Comparison of ENCODE assay signal across 27 mouse cellular contexts in genomic region chr13:45599831-45600230, GRCm38 (mm10).
DNase-seq lines count a peak whose midpoint lies in the region; ATAC-seq and TF ChIP-seq lines count a peak whose summit lies in the region.
"Had no signal": no experiment of that assay in that cellular context is flagged by ENCODE, and none has a peak within 500 bp of the region (broad histone marks: within the 10 kb centered on the region; RNA-seq: fewer than 3 reads in every experiment).

No protein-coding gene starts in this region.

- no peaks in the 10 kb centered on the region for H3K9me3 ChIP-seq in forebrain, embryonic 13.5 days (replicated peaks)
- no peaks in the 10 kb centered on the region for H3K9me3 ChIP-seq in forebrain, embryonic 10.5 days
- no peaks in the 10 kb centered on the region for H3K9me3 ChIP-seq in midbrain, embryonic 13.5 days
- no peaks in the 10 kb centered on the region for H3K9me3 ChIP-seq in midbrain, embryonic 10.5 days (replicated peaks)
- no peaks in the 10 kb centered on the region for H3K9me3 ChIP-seq in midbrain, embryonic 15.5 days
- no peaks in the 10 kb centered on the region for H3K9me3 ChIP-seq in heart, embryonic 10.5 days
- H3K9me3 ChIP-seq: embryonic facial prominence, embryonic 13.5 days; heart, embryonic 15.5 days; neural tube, embryonic 12.5 days; stomach, embryonic 15.5 days had no signal

- H3K27ac ChIP-seq in forebrain, embryonic 13.5 days = 0 out of 2 replicates have a peak overlapping the region, but pooled peaks have one; percentile 42
- H3K27ac ChIP-seq in forebrain, embryonic 10.5 days = no peak overlapping the region
- H3K27ac ChIP-seq in midbrain, embryonic 13.5 days = peak overlapping the region; percentile 5; the same call in 1 of the 2 replicates
- H3K27ac ChIP-seq in midbrain, embryonic 10.5 days (replicated peaks) = no peak overlapping the region
- 0 out of 2 replicates have a peak overlapping the region, but pooled peaks have one; percentile 60 for H3K27ac ChIP-seq in midbrain, embryonic 15.5 days
- no peak overlapping the region for H3K27ac ChIP-seq in heart, embryonic 10.5 days
- H3K27ac ChIP-seq: embryonic facial prominence, embryonic 13.5 days; heart, embryonic 15.5 days; liver, embryonic 14.5 days; macrophage; neural tube, embryonic 12.5 days; stomach, embryonic 15.5 days had no signal

- H3K9ac ChIP-seq in forebrain, embryonic 13.5 days = no peak overlapping the region
- no peak overlapping the region for H3K9ac ChIP-seq in midbrain, embryonic 13.5 days (replicated peaks)
- H3K9ac ChIP-seq in midbrain, embryonic 15.5 days = no peak overlapping the region
- H3K9ac ChIP-seq: embryonic facial prominence, embryonic 13.5 days; heart, embryonic 15.5 days; liver, embryonic 14.5 days; neural tube, embryonic 12.5 days; stomach, embryonic 15.5 days had no signal

- no peak for TF ChIP-seq CTCF in brain, embryonic 14.5 days (IDR thresholded peaks at IDR 0.05; ENCODE audit: borderline replicate concordance, extremely low read depth, insufficient read depth, insufficient read length)

- 31% methylated on average over 2 of the region's 2 CpGs for WGBS in forebrain, embryonic 13.5 days
- WGBS in forebrain, embryonic 10.5 days = 75% methylated on average over 2 of the region's 2 CpGs
- 34% methylated on average over 2 of the region's 2 CpGs for WGBS in midbrain, embryonic 13.5 days
- 89% methylated on average over 2 of the region's 2 CpGs for WGBS in midbrain, embryonic 10.5 days
- WGBS in midbrain, embryonic 15.5 days = 27% methylated on average over 2 of the region's 2 CpGs
- WGBS in heart, embryonic 10.5 days = 90% methylated on average over 2 of the region's 2 CpGs

- no peak overlapping the region for H3K4me2 ChIP-seq in forebrain, embryonic 13.5 days
- no peak overlapping the region for H3K4me2 ChIP-seq in midbrain, embryonic 13.5 days (replicated peaks)
- no peak overlapping the region for H3K4me2 ChIP-seq in midbrain, embryonic 15.5 days
- H3K4me2 ChIP-seq: embryonic facial prominence, embryonic 13.5 days; heart, embryonic 15.5 days; neural tube, embryonic 12.5 days; stomach, embryonic 15.5 days had no signal

- H3K4me3 ChIP-seq in forebrain, embryonic 13.5 days = no peak overlapping the region
- H3K4me3 ChIP-seq in forebrain, embryonic 10.5 days = no peak overlapping the region
- H3K4me3 ChIP-seq in midbrain, embryonic 13.5 days (replicated peaks) = no peak overlapping the region
- no peak overlapping the region for H3K4me3 ChIP-seq in midbrain, embryonic 10.5 days
- H3K4me3 ChIP-seq in midbrain, embryonic 15.5 days = no peak overlapping the region
- H3K4me3 ChIP-seq in heart, embryonic 10.5 days = no peak overlapping the region
- H3K4me3 ChIP-seq: embryonic facial prominence, embryonic 13.5 days; heart, embryonic 15.5 days; neural tube, embryonic 12.5 days; stomach, embryonic 15.5 days had no signal

- no peak for DNase-seq in forebrain, embryonic 10.5 days (ENCODE audit: extremely low spot score, low spot score)
- DNase-seq in midbrain, embryonic 10.5 days (ENCODE audit: low spot score) = no peak
- DNase-seq in brain, embryonic 14.5 days (ENCODE audit: low read depth) = peak; percentile 60
- DNase-seq in heart, embryonic 10.5 days (ENCODE audit: low spot score) = no peak
- no peak for DNase-seq in kidney, postnatal 14 days
- DNase-seq: adrenal gland, postnatal 14 days; cerebellum, adult 11-12 months; cerebellum, adult 9-11 months; gastrocnemius, postnatal 14 days; kidney, adult 9 months; kidney, postnatal 10 days; layer of hippocampus, adult 9-11 months; liver; lung, adult 2 months; lung, postnatal 10 days; right cerebral cortex, postnatal 14 days; thymus, postnatal 14 days had no signal

- peaks cover 18% of the 10 kb centered on the region for H3K4me1 ChIP-seq in forebrain, embryonic 13.5 days
- H3K4me1 ChIP-seq in forebrain, embryonic 10.5 days = peaks cover 16% of the 10 kb centered on the region
- H3K4me1 ChIP-seq in midbrain, embryonic 13.5 days (replicated peaks) = peaks cover 18% of the 10 kb centered on the region
- H3K4me1 ChIP-seq in midbrain, embryonic 10.5 days = peaks cover 3% of the 10 kb centered on the region; the same call in 1 of the 2 replicates
- H3K4me1 ChIP-seq in midbrain, embryonic 15.5 days = peaks cover 13% of the 10 kb centered on the region
- H3K4me1 ChIP-seq in heart, embryonic 10.5 days = peaks cover 12% of the 10 kb centered on the region; the same call in 1 of the 2 replicates

- TF ChIP-seq POLR2A in brain, embryonic 14.5 days (IDR thresholded peaks at IDR 0.05; ENCODE audit: borderline replicate concordance, extremely low read depth, insufficient read depth, insufficient read length, poor library complexity, severe bottlenecking) = no peak

- no peaks in the 10 kb centered on the region for H3K36me3 ChIP-seq in forebrain, embryonic 13.5 days (ENCODE audit: poor library complexity, severe bottlenecking)
- H3K36me3 ChIP-seq in forebrain, embryonic 10.5 days (replicated peaks) = no peaks in the 10 kb centered on the region
- H3K36me3 ChIP-seq in midbrain, embryonic 13.5 days = no peaks in the 10 kb centered on the region
- H3K36me3 ChIP-seq in midbrain, embryonic 10.5 days = no peaks in the 10 kb centered on the region
- no peaks in the 10 kb centered on the region for H3K36me3 ChIP-seq in midbrain, embryonic 15.5 days (replicated peaks)
- H3K36me3 ChIP-seq in heart, embryonic 10.5 days = no peaks in the 10 kb centered on the region
- H3K36me3 ChIP-seq: embryonic facial prominence, embryonic 13.5 days; heart, embryonic 15.5 days; neural tube, embryonic 12.5 days; stomach, embryonic 15.5 days had no signal

- no peak for ATAC-seq in forebrain, embryonic 13.5 days
- no peak for ATAC-seq in midbrain, embryonic 13.5 days
- no peak for ATAC-seq in midbrain, embryonic 15.5 days (replicated peaks)
- ATAC-seq: intestine, postnatal 0 days had no signal

- no peaks in the 10 kb centered on the region for H3K27me3 ChIP-seq in forebrain, embryonic 13.5 days
- no peaks in the 10 kb centered on the region for H3K27me3 ChIP-seq in forebrain, embryonic 10.5 days (ENCODE audit: poor library complexity, severe bottlenecking)
- H3K27me3 ChIP-seq in midbrain, embryonic 13.5 days = no peaks in the 10 kb centered on the region
- no peaks in the 10 kb centered on the region for H3K27me3 ChIP-seq in midbrain, embryonic 10.5 days (ENCODE audit: low read depth, poor library complexity, severe bottlenecking)
- no peaks in the 10 kb centered on the region for H3K27me3 ChIP-seq in midbrain, embryonic 15.5 days (replicated peaks)
- no peaks in the 10 kb centered on the region for H3K27me3 ChIP-seq in heart, embryonic 10.5 days (ENCODE audit: insufficient read depth, poor library complexity, severe bottlenecking)
- H3K27me3 ChIP-seq: embryonic facial prominence, embryonic 13.5 days; heart, embryonic 15.5 days; neural tube, embryonic 12.5 days; stomach, embryonic 15.5 days had no signal

Comparison
In these comparisons a context has a peak if more than half of its experiments do, and no peak if none do; other contexts are left out.
1. H3K27ac ChIP-seq: peak in forebrain, embryonic 13.5 days (single experiment), midbrain, embryonic 13.5 days (single experiment) and midbrain, embryonic 15.5 days (single experiment); none in forebrain, embryonic 10.5 days (single experiment), midbrain, embryonic 10.5 days (single experiment) and heart, embryonic 10.5 days (single experiment).